Mouse (Mus musculus) forebrain, embryonic 12.5 days (tissue): ENCODE data around the gene Olfr424. TPM values are rescaled to one million over a fixed set of nuclear protein-coding genes. Genes with fewer than 3 reads are reported as not detected.

ENCODE experiments used
- ATAC-seq: fragments of 200-750 bp; cut with Nextera tagmentation; 2 replicates; pipeline ENCODE4 v1.8.0; 2017; ENCODE audit warnings: moderate TSS enrichment; ENCODE audit not compliant: low FRiP score
- H3K27ac ChIP-seq: fragments of 300-500 bp; sonication (generic); 2 replicates; pipeline ENCODE4 v1.5.1; 2016; ENCODE audit warnings: mild to moderate bottlenecking
- H3K27me3 ChIP-seq: fragments of 300-500 bp; sonication (generic); 2 replicates; pipeline ENCODE4 v1.6.1; 2016; ENCODE audit warnings: mild to moderate bottlenecking
- H3K36me3 ChIP-seq: fragments of 300-500 bp; sonication (generic); replicated peaks from 2 replicates; pipeline ENCODE4 v1.6.1; 2016; ENCODE audit warnings: mild to moderate bottlenecking
- H3K4me1 ChIP-seq: fragments of 300-500 bp; sonication (generic); 2 replicates; pipeline ENCODE4 v1.6.1; 2016
- H3K4me2 ChIP-seq: fragments of 300-500 bp; sonication (generic); 2 replicates; pipeline ENCODE4 v1.6.1; 2016; ENCODE audit warnings: mild to moderate bottlenecking, moderate library complexity
- H3K4me3 ChIP-seq: fragments of 300-500 bp; sonication (generic); replicated peaks from 2 replicates; pipeline ENCODE4 v1.5.1; 2016; ENCODE audit warnings: mild to moderate bottlenecking
- H3K9ac ChIP-seq: fragments of 300-500 bp; sonication (generic); 2 replicates; pipeline ENCODE4 v1.6.1; 2016; ENCODE audit warnings: mild to moderate bottlenecking
- H3K9me3 ChIP-seq: fragments of 300-500 bp; sonication (generic); 2 replicates; pipeline ENCODE4 v1.6.1; 2016
- WGBS: fragments of 180-500 bp; shearing (Covaris S2); methylation state at CpG from one replicate; pipeline ENCODE4 v1.1.7; 2016; 5-methylcytosine and 5-hydroxymethylcytosine counted together
- polyA plus RNA-seq: library from polyadenylated mRNA; unstranded; fragments of >200 nt; fragmentation: Nextera tagmentation; extraction: Ambion mirVana; gene quantifications from 2 replicates; pipeline ENCODE4 v1.2.1, GENCODE M21; 2016

The Olfr424 gene
- polyA plus RNA-seq = 0.12 TPM in 1 of 2 replicates, not detected in the other

DNA sequence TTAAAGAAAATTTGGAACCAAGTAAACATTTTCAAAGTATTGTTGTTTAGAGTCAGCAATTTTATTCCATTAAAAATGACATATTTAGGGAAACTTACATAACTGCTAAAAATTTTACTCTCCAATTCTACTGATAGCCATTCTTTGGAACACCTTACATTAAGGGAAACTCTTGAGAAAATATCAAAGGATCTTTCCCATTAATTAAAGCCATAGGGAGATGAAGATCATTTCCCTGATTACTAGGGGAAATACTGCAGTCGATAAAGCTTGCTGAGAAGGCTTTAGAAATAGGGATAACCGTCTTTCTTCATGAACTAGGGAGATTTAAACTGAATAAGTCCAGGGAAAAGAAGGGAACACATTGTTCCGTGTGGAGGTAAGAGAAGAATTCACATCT is at the start of gene Olfr424:
Gene Olfr424 (plus strand): TSS at position 301 of the 400 bp plus-strand sequence.
- Histone ChIP-seq H3K9me3 (no peaks in the 10 kb centered on the region), H3K4me1 (no peaks in the 10 kb centered on the region), H3K36me3 (no peaks in the 10 kb centered on the region), H3K4me2 (no peak within 1 kb of the TSS), H3K27ac (no peak within 1 kb of the TSS), H3K9ac (no peak within 1 kb of the TSS), H3K27me3 (no peaks in the 10 kb centered on the region), H3K4me3 (no peak within 1 kb of the TSS)
- no peak for ATAC-seq
- WGBS = 74% methylated on average over 3 of the region's 3 CpGs

DNA sequence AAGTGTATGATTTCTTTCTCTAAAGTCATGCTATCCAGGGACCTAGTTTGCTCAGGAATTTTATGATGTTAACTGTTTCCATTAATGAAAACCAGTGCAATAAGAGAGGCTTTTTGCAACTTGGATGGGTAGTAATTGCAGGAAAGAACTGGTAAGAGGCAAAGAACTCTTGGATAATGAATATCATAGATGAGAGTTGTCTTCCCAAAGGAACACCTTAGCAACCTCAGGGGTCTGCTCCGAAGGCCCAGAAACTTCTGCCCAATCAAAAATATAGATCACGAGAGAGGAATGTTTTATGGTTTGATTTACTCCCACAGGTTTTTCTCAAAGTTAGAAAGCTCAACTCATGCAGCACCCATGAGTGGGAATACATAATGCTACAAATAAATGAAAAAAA is 47.3 kb upstream of the Olfr424 start, which contains the start of gene Olfr429:
Gene Olfr429 (plus strand): TSS at position 301 of the 400 bp plus-strand sequence.
- H3K4me3 ChIP-seq = no peak within 1 kb of the TSS
- H3K36me3 ChIP-seq = no peaks in the 10 kb centered on the region
- no peaks in the 10 kb centered on the region for H3K27me3 ChIP-seq
- H3K27ac ChIP-seq = no peak within 1 kb of the TSS
- no peaks in the 10 kb centered on the region for H3K4me1 ChIP-seq
- no peak within 1 kb of the TSS for H3K9ac ChIP-seq
- no peaks in the 10 kb centered on the region for H3K9me3 ChIP-seq
- no peak within 1 kb of the TSS for H3K4me2 ChIP-seq
- ATAC-seq = no peak
- WGBS = 93% methylated on average over 2 of the region's 2 CpGs

DNA sequence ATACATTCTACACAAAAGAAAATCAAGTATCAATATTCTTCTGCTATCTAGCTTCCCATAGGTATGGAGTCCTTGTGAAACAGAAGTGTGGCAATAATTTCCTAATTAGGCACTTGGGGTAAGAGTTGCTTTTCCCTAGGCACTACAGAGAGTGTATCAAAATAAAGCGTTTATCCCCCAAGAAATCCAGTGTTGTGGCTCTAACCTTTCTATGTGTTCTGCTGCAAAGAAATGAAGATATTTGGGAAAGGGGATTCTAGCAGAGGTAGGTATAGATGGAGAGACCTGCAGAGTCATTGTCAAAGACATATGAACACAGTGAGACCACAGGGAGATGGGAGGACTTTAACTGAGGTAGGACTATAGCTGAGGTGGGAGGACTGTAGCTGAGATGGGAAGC is 34.7 kb upstream of the Olfr424 start, which contains the start of gene Olfr427:
Gene Olfr427 (plus strand): TSS at position 301 of the 400 bp plus-strand sequence.
- no peaks in the 10 kb centered on the region for H3K27me3 ChIP-seq
- 93% methylated on average over 1 of the region's 1 CpGs for WGBS
- H3K27ac ChIP-seq = no peak within 1 kb of the TSS
- H3K4me2 ChIP-seq = no peak within 1 kb of the TSS
- no peaks in the 10 kb centered on the region for H3K36me3 ChIP-seq
- no peak within 1 kb of the TSS for H3K9ac ChIP-seq
- no peak within 1 kb of the TSS for H3K4me3 ChIP-seq
- H3K4me1 ChIP-seq = no peaks in the 10 kb centered on the region
- H3K9me3 ChIP-seq = no peaks in the 10 kb centered on the region
- ATAC-seq = no peak

DNA sequence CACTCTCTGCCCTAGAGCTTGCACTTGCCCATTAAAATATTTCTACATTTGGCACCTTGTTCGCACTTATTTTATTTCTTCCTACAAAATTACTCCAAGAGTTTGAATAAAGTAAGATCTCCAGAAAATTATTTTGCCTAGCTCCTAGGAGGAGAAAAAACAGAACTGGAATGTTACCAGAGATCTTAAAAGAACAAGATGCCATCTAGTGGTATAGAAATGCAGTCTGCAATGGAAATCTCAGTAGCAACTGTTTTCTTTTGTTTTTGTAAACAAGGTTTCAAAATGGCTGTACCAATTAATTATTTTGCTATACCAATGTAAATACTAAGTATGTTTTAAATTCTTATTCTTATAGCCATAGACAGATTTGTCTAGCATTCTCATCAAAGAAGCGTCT is 27.6 kb upstream of the Olfr424 start:
- no peaks in the 10 kb centered on the region for H3K36me3 ChIP-seq
- H3K9ac ChIP-seq = no peak overlapping the region
- H3K4me1 ChIP-seq = no peaks in the 10 kb centered on the region
- ATAC-seq = no peak
- WGBS = 65% methylated on average over 2 of the region's 2 CpGs
- H3K9me3 ChIP-seq = no peaks in the 10 kb centered on the region
- H3K4me2 ChIP-seq = no peak overlapping the region
- no peaks in the 10 kb centered on the region for H3K27me3 ChIP-seq
- no peak overlapping the region for H3K4me3 ChIP-seq
- no peak overlapping the region for H3K27ac ChIP-seq

DNA sequence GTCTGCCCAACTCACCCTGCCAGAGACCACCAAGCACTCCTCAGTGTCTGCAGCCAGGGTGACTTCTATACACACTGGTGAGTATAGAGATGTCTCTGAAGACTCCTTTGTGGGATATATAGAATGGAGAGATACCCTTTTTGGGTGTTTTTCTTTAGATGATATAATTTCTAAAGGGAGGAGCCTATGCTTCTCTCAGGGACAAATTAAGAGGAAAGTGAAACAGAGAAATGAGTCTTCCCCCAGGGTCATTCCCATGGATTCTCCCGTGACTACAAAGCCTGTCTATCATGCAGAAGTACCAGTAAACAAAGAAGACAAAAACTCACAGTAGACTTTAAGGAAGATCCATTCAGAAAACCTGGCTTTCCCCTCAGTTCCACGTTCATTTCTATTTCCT is 10.3 kb upstream of the Olfr424 start, which contains the start of gene Olfr231:
Gene Olfr231 (minus strand): TSS at position 101 of the 400 bp plus-strand sequence.
- Histone ChIP-seq H3K4me1 (no peaks in the 10 kb centered on the region), H3K27ac (no peak within 1 kb of the TSS), H3K27me3 (no peaks in the 10 kb centered on the region), H3K4me3 (no peak within 1 kb of the TSS), H3K4me2 (no peak within 1 kb of the TSS), H3K36me3 (no peaks in the 10 kb centered on the region), H3K9me3 (no peaks in the 10 kb centered on the region), H3K9ac (no peak within 1 kb of the TSS)
- 63% methylated on average over 2 of the region's 2 CpGs for WGBS
- no peak for ATAC-seq

DNA sequence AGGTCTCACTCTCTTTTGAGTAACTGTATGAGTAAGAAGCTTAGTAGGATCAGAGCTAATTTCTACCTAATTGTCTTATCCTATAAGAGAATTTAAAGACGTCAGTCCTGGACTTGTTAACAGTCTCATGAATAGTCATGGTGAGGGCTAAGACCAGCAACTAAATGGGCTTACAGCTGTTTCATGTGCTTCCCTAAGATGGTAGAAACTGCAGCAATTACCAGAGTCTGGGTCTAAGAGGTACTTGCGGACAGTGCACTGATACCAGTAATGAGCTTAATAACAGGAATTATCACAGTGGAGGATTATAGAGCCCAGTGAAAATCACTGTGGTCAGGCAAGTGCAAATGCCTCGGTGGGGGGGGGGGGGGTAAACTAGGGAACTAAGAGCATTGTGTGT is 682 bp downstream of the Olfr424 start:
- no peaks in the 10 kb centered on the region for H3K27me3 ChIP-seq
- no peak overlapping the region for H3K27ac ChIP-seq
- H3K4me3 ChIP-seq = no peak overlapping the region
- H3K9me3 ChIP-seq = no peaks in the 10 kb centered on the region
- 18% methylated on average over 3 of the region's 3 CpGs for WGBS
- H3K36me3 ChIP-seq = no peaks in the 10 kb centered on the region
- ATAC-seq = peak; percentile 69
- no peaks in the 10 kb centered on the region for H3K4me1 ChIP-seq
- no peak overlapping the region for H3K9ac ChIP-seq
- H3K4me2 ChIP-seq = no peak overlapping the region

DNA sequence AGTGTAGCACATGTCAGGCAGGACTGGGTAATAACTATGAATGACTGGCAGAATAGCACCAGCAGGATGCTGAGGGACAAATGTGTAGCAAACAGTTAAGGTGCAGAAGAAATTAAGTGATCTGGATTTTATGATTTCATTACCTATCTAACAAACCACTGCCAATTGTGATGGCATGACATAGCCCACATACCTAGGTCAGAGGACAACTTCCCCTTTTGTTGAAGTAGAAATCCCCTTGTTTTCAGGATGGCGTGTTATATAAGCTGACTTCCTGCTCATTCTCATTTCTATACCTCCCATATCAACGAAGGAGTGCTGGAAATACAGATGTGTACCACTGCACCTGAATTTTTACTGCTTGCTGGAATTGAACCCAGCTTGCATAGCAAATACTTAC is 10.1 kb downstream of the Olfr424 start:
- H3K27me3 ChIP-seq = no peaks in the 10 kb centered on the region
- no peaks in the 10 kb centered on the region for H3K9me3 ChIP-seq
- WGBS = 81% methylated on average over 2 of the region's 2 CpGs
- no peak overlapping the region for H3K4me3 ChIP-seq
- no peaks in the 10 kb centered on the region for H3K36me3 ChIP-seq
- no peak overlapping the region for H3K27ac ChIP-seq
- no peak for ATAC-seq
- no peak overlapping the region for H3K4me2 ChIP-seq
- H3K9ac ChIP-seq = no peak overlapping the region
- H3K4me1 ChIP-seq = no peaks in the 10 kb centered on the region

DNA sequence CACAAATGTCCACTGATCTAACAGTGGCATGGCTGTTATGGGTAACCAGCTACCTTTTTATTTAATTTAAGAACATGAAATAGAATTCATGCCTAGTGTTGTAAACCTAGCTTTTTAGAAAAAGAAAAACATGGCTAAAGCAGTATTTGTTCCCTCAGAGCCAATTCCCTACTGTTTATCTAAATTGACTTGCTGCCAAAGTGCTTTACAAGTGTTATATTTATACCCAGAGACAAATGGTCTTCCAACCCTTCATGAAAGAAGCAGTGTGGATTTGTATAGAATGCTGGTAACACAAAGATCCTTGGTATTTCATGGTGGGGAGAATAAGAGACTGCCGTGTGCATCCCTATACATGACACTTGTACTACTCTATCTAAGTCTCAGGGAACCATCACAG is 15.4 kb downstream of the Olfr424 start:
- Histone ChIP-seq H3K27ac (no peak overlapping the region), H3K9me3 (no peaks in the 10 kb centered on the region), H3K27me3 (no peaks in the 10 kb centered on the region), H3K9ac (no peak overlapping the region), H3K4me2 (no peak overlapping the region), H3K4me1 (no peaks in the 10 kb centered on the region), H3K36me3 (no peaks in the 10 kb centered on the region), H3K4me3 (no peak overlapping the region)
- 76% methylated on average over 1 of the region's 1 CpGs for WGBS
- ATAC-seq = no peak

DNA sequence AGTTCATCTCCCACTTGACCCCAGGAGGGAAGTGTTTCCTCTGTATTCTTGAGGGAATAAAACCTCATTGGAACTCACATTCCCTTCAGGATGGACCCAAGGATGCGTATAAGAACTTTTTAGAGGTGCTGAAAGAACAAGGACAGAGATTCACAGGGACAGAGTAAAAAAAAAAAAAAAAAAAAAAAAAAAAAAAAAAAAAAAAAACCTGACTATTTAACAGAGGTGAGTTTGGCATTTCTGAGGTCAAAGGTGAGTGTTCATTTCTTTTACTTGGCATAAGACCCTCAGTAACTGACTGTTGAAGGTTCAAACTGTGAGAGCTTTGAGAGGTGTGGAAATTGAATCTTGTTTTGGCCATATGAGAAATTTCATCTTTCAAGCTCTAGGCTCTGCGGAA is 18.0 kb downstream of the Olfr424 start:
- no peaks in the 10 kb centered on the region for H3K4me1 ChIP-seq
- no peak overlapping the region for H3K4me2 ChIP-seq
- no peak for ATAC-seq
- no peak overlapping the region for H3K27ac ChIP-seq
- H3K9me3 ChIP-seq = no peaks in the 10 kb centered on the region
- no peak overlapping the region for H3K9ac ChIP-seq
- WGBS = 87% methylated on average over 2 of the region's 2 CpGs
- no peaks in the 10 kb centered on the region for H3K27me3 ChIP-seq
- no peaks in the 10 kb centered on the region for H3K36me3 ChIP-seq
- H3K4me3 ChIP-seq = no peak overlapping the region

DNA sequence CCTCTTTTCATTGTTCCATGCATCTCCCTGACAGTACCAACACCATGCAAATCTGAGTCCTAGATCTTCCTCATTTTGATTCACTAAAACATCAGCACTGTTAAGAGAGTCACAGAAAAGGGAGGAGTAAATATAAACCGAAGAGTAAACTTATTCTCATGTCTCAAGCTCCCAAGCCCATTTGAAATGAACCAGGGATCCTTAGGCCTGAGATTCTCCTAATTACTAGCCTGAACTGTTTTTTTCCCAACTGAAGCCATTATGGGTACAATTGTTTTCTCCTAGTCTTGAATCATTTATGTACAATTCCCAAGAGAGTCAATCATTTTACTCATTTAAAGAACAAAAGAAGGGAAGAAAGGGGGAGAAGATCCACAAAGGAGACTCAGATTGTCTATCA is 24.0 kb downstream of the Olfr424 start, which contains the start of gene Olfr420:
Gene Olfr420 (plus strand): TSS at position 301 of the 400 bp plus-strand sequence.
- Histone ChIP-seq H3K27me3 (no peaks in the 10 kb centered on the region), H3K4me1 (no peaks in the 10 kb centered on the region), H3K9ac (no peak within 1 kb of the TSS), H3K4me2 (no peak within 1 kb of the TSS), H3K4me3 (no peak within 1 kb of the TSS), H3K36me3 (no peaks in the 10 kb centered on the region), H3K9me3 (no peaks in the 10 kb centered on the region), H3K27ac (no peak within 1 kb of the TSS)
- no peak for ATAC-seq
- 88% methylated on average over 1 of the region's 1 CpGs for WGBS

DNA sequence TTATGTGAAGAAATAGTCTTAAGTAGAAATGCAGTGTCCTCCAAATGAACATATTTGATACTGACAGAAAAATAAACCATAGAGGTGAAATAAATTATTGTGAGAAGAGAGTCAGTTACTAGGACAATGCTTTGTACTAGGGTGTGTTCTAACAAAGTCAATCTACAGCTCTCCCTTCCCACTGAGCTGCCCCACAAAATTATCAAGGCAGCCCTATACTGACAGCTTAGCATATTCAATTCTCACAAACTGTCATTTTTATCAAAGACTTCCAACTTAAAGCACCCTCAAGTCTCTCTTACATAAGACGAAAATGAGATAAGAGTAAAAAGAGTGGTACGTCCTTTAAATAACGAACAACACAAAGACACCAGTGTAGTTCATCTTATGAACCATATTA is 26.3 kb downstream of the Olfr424 start:
- ATAC-seq = no peak
- Histone ChIP-seq H3K9me3 (no peaks in the 10 kb centered on the region), H3K4me1 (no peaks in the 10 kb centered on the region), H3K4me3 (no peak overlapping the region), H3K9ac (no peak overlapping the region), H3K27me3 (no peaks in the 10 kb centered on the region), H3K36me3 (no peaks in the 10 kb centered on the region), H3K27ac (no peak overlapping the region), H3K4me2 (no peak overlapping the region)
- WGBS = 89% methylated on average over 3 of the region's 3 CpGs

DNA sequence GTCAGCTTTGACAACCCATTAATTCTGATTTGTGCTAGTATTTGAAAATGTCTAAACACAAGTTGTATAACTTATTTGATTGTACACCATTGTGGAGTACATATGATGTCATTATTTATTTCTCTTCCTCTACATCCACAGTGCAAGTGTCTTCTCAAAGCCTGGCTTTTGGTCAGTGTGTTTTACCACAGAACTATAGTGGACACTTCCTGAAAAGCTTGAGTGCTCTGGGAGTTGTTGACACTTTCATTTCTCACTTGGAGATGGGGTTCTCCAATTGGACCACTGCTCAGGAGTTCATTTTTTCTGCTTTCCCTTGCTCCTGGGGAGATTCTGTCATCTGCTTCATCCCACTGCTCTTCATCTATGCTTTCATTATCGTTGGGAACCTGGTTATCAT is 27.2 kb downstream of the Olfr424 start:
- WGBS = 88% methylated on average over 1 of the region's 1 CpGs
- ATAC-seq = no peak
- Histone ChIP-seq H3K4me3 (no peak overlapping the region), H3K36me3 (no peaks in the 10 kb centered on the region), H3K27me3 (no peaks in the 10 kb centered on the region), H3K9me3 (no peaks in the 10 kb centered on the region), H3K9ac (no peak overlapping the region), H3K4me1 (no peaks in the 10 kb centered on the region), H3K4me2 (no peak overlapping the region), H3K27ac (no peak overlapping the region)

DNA sequence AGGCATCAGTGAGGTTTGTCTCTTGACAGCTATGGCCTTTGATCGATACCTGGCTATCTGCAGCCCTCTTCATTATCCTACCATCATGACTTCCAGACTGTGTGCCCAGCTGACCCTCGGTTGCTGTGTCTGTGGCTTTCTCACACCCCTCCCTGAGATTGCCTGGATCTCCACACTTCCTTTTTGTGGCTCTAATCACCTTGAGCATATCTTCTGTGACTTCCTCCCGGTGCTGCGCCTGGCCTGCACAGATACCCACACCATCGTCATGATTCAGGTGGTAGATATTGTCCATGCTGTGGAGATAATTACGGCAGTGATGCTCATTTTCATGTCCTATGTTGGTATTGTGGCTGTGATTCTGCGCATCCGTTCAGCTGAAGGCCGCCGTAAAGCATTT is 27.8 kb downstream of the Olfr424 start:
- no peak for ATAC-seq
- WGBS = 94% methylated on average over 10 of the region's 10 CpGs
- Histone ChIP-seq H3K36me3 (no peaks in the 10 kb centered on the region), H3K4me3 (no peak overlapping the region), H3K27ac (no peak overlapping the region), H3K9ac (no peak overlapping the region), H3K4me1 (no peaks in the 10 kb centered on the region), H3K9me3 (no peaks in the 10 kb centered on the region), H3K27me3 (no peaks in the 10 kb centered on the region), H3K4me2 (no peak overlapping the region)
